Mouse (Mus musculus): ENCODE data around the gene Ifna15.

DNA sequence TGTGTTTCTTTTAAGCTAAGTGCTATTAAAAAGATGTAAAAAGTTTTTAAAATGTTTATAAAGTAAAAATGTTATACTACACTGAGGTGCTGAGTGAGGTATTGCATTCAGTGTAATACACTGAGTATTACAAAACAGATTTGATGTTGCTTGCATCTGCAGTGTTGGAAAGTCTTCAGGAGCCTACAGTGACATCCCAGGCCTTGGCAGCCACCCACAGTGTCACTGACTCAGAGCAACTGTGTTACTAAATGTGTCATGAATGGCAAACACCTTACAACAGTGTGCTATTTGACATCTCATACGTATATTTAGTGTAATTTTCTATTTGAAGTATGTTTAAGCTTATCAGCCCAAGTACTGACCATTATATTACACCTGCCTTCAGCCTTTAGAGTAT lies 10.1 kb downstream of the Ifna15 start:
- TF ChIP-seq CTCF (IDR thresholded peaks at IDR 0.05; ENCODE audit: borderline replicate concordance, insufficient read depth, low read length): no peak
- no peak for TF ChIP-seq POLR2A (IDR thresholded peaks at IDR 0.05; ENCODE audit: low read depth, low read length)
